Mouse (Mus musculus) heart, postnatal 0 days (tissue): ENCODE data around the gene Lcn6. TPM values are rescaled to one million over a fixed set of nuclear protein-coding genes. Genes with fewer than 3 reads are reported as not detected.

Source experiments
- ATAC-seq: fragments of 200-750 bp; cut with Nextera tagmentation; 2 replicates; pipeline ENCODE4 v1.8.0; 2017; ENCODE audit warnings: low read depth, moderate number of reproducible peaks, moderate library complexity; ENCODE audit not compliant: insufficient read depth
- DNase-seq: peaks from one replicate; pipeline ENCODE4 v3.0.0-alpha.2; 2016; ENCODE audit warnings: low spot score
- H3K27ac ChIP-seq: fragments of 300-500 bp; sonication (generic); 2 replicates; pipeline ENCODE4 v1.5.1; 2014; ENCODE audit warnings: low read depth, mild to moderate bottlenecking
- H3K27me3 ChIP-seq: fragments of 300-500 bp; sonication (generic); 2 replicates; pipeline ENCODE4 v1.6.1; 2014; ENCODE audit warnings: low read length, mixed read lengths; ENCODE audit not compliant: control insufficient read depth, insufficient read depth
- H3K36me3 ChIP-seq: fragments of 300-500 bp; sonication (generic); replicated peaks from 2 replicates; pipeline ENCODE4 v1.6.1; 2014; ENCODE audit warnings: low read length, mixed read lengths; ENCODE audit not compliant: control insufficient read depth, insufficient read depth
- H3K4me1 ChIP-seq: fragments of 300-500 bp; sonication (generic); 2 replicates; pipeline ENCODE4 v1.6.1; 2014; ENCODE audit warnings: antibody characterized with exemption; ENCODE audit not compliant: control insufficient read depth, insufficient read depth
- H3K4me2 ChIP-seq: fragments of 300-500 bp; sonication (generic); 2 replicates; pipeline ENCODE4 v1.6.1; 2014; ENCODE audit warnings: low read depth, mild to moderate bottlenecking, low read length, moderate library complexity
- H3K4me3 ChIP-seq: fragments of 300-500 bp; sonication (generic); 2 replicates; pipeline ENCODE4 v1.5.1; 2014; ENCODE audit warnings: low read depth, low read length
- H3K9ac ChIP-seq: fragments of 300-500 bp; sonication (generic); replicated peaks from 2 replicates; pipeline ENCODE4 v1.6.1; 2014; ENCODE audit warnings: low read depth, low read length, mixed read lengths
- H3K9me3 ChIP-seq: fragments of 300-500 bp; sonication (generic); replicated peaks from 2 replicates; pipeline ENCODE4 v1.6.1; 2016; ENCODE audit warnings: low read length; ENCODE audit not compliant: control insufficient read depth
- CTCF ChIP-seq: IDR thresholded peaks from 2 replicates; pipeline ENCODE4 v1.5.1; 2016; ENCODE audit warnings: antibody characterized with exemption, control low read depth, low read depth
- EP300 ChIP-seq: IDR thresholded peaks from 2 replicates; pipeline ENCODE4 v1.6.1; 2016; ENCODE audit warnings: antibody characterized with exemption, low read depth
- polyA plus RNA-seq: library from polyadenylated mRNA; unstranded; fragments of >200 nt; fragmentation: Nextera tagmentation; extraction: Ambion mirVana; gene quantifications from 2 replicates; pipeline ENCODE4 v1.2.1, GENCODE M21; 2015
- total RNA-seq: library from RNA; depleted of rRNA; stranded (reverse); fragments of >200 nt; gene quantifications from 2 replicates; pipeline ENCODE4 v1.2.3, GENCODE M21; 2014; ENCODE audit warnings: low replicate concordance; rRNA removed

Gene Lcn6
- total and polyA plus RNA-seq, 2 experiments from 2014 or later: not detected

DNA sequence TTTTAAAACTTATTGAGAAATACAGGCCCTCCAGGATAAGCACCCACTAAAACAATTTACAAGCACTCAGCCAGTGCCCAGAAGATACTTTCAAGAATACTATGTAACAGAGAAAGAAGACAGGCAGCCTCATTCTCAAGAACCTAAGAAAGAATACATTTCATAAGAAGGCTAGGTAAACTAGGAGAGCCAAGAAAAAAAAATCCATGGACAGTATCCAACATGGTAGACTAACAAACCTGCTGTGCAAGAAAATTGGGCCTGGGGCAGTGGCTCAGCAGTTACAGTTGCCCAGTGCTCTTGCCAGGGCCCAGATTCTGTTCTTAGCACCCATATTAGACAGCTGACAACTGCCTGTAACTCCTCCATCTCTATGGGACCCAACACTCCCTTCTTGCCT, 40.6 kb downstream of the Lcn6 start:
- no peak overlapping the region for H3K4me3 ChIP-seq
- H3K9ac ChIP-seq: no peak overlapping the region

More for the DNA sequence above, 40.6 kb downstream of the Lcn6 start:
- Histone ChIP-seq H3K4me1 (no peaks in the 10 kb centered on the region), H3K27me3 (no peaks in the 10 kb centered on the region), H3K27ac (no peak overlapping the region), H3K36me3 (no peaks in the 10 kb centered on the region), H3K4me2 (no peak overlapping the region), H3K9me3 (no peaks in the 10 kb centered on the region)
- no peak for TF ChIP-seq EP300
- no peak for TF ChIP-seq CTCF
- ATAC-seq (no peak), DNase-seq (no peak)

Other genes starting within 250 kb of the Lcn6 start
- 27.6 and 32.0 TPM in 2 replicates for gene Abca2, start 248.1 kb upstream of the Lcn6 start, total RNA-seq
- gene Abca2, start 248.1 kb upstream of the Lcn6 start, polyA plus RNA-seq: 2.4 and 3.6 TPM in 2 replicates
- 2.4 and 4.5 TPM in 2 replicates for gene Clic3, start 219.9 kb upstream of the Lcn6 start, total RNA-seq
- 6.5 and 7.4 TPM in 2 replicates for gene Clic3, start 219.9 kb upstream of the Lcn6 start, polyA plus RNA-seq
- 71.9 and 90.7 TPM in 2 replicates for gene Paxx, start 215.7 kb upstream of the Lcn6 start, total RNA-seq
- gene Paxx, start 215.7 kb upstream of the Lcn6 start, polyA plus RNA-seq: 42.7 and 45.5 TPM in 2 replicates
- 708 and 711 TPM in 2 replicates for gene Ptgds, start 206.7 kb upstream of the Lcn6 start, total RNA-seq
- gene Ptgds, start 206.7 kb upstream of the Lcn6 start, polyA plus RNA-seq: 356 and 359 TPM in 2 replicates
- gene Lcn12, start 182.9 kb upstream of the Lcn6 start, total RNA-seq: not detected in 2 replicates
- not detected in 2 replicates for gene Lcn12, start 182.9 kb upstream of the Lcn6 start, polyA plus RNA-seq
- 115 and 141 TPM in 2 replicates for gene Fbxw5, start 176.0 kb upstream of the Lcn6 start, total RNA-seq
- 70.6 and 76.5 TPM in 2 replicates for gene Fbxw5, start 176.0 kb upstream of the Lcn6 start, polyA plus RNA-seq
- 1.6 and 9.0 TPM in 2 replicates for gene C8g, start 175.1 kb upstream of the Lcn6 start, total RNA-seq
- gene C8g, start 175.1 kb upstream of the Lcn6 start, polyA plus RNA-seq: 2.4 and 4.0 TPM in 2 replicates
- 5.1 and 6.3 TPM in 2 replicates for gene Traf2, start 129.8 kb upstream of the Lcn6 start, total RNA-seq
- 14.2 and 15.8 TPM in 2 replicates for gene Traf2, start 129.8 kb upstream of the Lcn6 start, polyA plus RNA-seq
- 112 and 136 TPM in 2 replicates for gene Edf1, start 118.9 kb upstream of the Lcn6 start, total RNA-seq
- gene Edf1, start 118.9 kb upstream of the Lcn6 start, polyA plus RNA-seq: 314 and 343 TPM in 2 replicates
- 1.7 and 2.0 TPM in 2 replicates for gene Mamdc4, start 101.9 kb upstream of the Lcn6 start, total RNA-seq
- gene Mamdc4, start 101.9 kb upstream of the Lcn6 start, polyA plus RNA-seq: 0.14 and 1.6 TPM in 2 replicates
- gene Phpt1, start 101.6 kb upstream of the Lcn6 start, total RNA-seq: 37.9 and 43.3 TPM in 2 replicates
- gene Phpt1, start 101.6 kb upstream of the Lcn6 start, polyA plus RNA-seq: 248 and 255 TPM in 2 replicates
- gene Ajm1, start 95.0 kb upstream of the Lcn6 start, total RNA-seq: not detected in 2 replicates
- gene Ajm1, start 95.0 kb upstream of the Lcn6 start, polyA plus RNA-seq: not detected in 2 replicates
- gene Rabl6, start 68.3 kb upstream of the Lcn6 start, total RNA-seq: 52.1 and 89.9 TPM in 2 replicates
- gene Rabl6, start 68.3 kb upstream of the Lcn6 start, polyA plus RNA-seq: 28.7 and 30.7 TPM in 2 replicates
- gene Ccdc183, start 59.1 kb upstream of the Lcn6 start, total RNA-seq: not detected in 2 replicates
- 0.22 and 0.23 TPM in 2 replicates for gene Ccdc183, start 59.1 kb upstream of the Lcn6 start, polyA plus RNA-seq
- gene Tmem141, start 54.8 kb upstream of the Lcn6 start, total RNA-seq: 36.6 and 42.3 TPM in 2 replicates
- gene Tmem141, start 54.8 kb upstream of the Lcn6 start, polyA plus RNA-seq: 36.8 and 38.4 TPM in 2 replicates
- 1.4 and 4.8 TPM in 2 replicates for gene Fcna, start 48.8 kb upstream of the Lcn6 start, total RNA-seq
- gene Fcna, start 48.8 kb upstream of the Lcn6 start, polyA plus RNA-seq: 1.9 and 3.4 TPM in 2 replicates
- gene Lcn8, start 23.7 kb upstream of the Lcn6 start, total RNA-seq: not detected in 2 replicates
- gene Lcn8, start 23.7 kb upstream of the Lcn6 start, polyA plus RNA-seq: not detected in 2 replicates
- gene Lcn5, start 18.8 kb upstream of the Lcn6 start, total RNA-seq: not detected in 2 replicates
- gene Lcn5, start 18.8 kb upstream of the Lcn6 start, polyA plus RNA-seq: not detected in 2 replicates
- not detected in 2 replicates for gene Lcn10, start 5.9 kb downstream of the Lcn6 start, total RNA-seq
- not detected in 2 replicates for gene Lcn10, start 5.9 kb downstream of the Lcn6 start, polyA plus RNA-seq
- not detected in 2 replicates for gene Obp2a, start 23.3 kb downstream of the Lcn6 start, total RNA-seq
- not detected in 2 replicates for gene Obp2a, start 23.3 kb downstream of the Lcn6 start, polyA plus RNA-seq
- 6.3 and 15.9 TPM in 2 replicates for gene Bmyc, start 30.0 kb downstream of the Lcn6 start, total RNA-seq
- 35.3 and 38.7 TPM in 2 replicates for gene Bmyc, start 30.0 kb downstream of the Lcn6 start, polyA plus RNA-seq
- gene Obp2b, start 60.2 kb downstream of the Lcn6 start, total RNA-seq: not detected in 2 replicates
- not detected in 2 replicates for gene Obp2b, start 60.2 kb downstream of the Lcn6 start, polyA plus RNA-seq
- gene Lcn3, start 88.8 kb downstream of the Lcn6 start, total RNA-seq: not detected in 2 replicates
- not detected in 2 replicates for gene Lcn3, start 88.8 kb downstream of the Lcn6 start, polyA plus RNA-seq
- not detected in 2 replicates for gene Lcn11, start 100.2 kb downstream of the Lcn6 start, total RNA-seq
- gene Lcn11, start 100.2 kb downstream of the Lcn6 start, polyA plus RNA-seq: not detected in 2 replicates
- gene Gm13539, start 105.5 kb downstream of the Lcn6 start, total RNA-seq: not detected in 2 replicates
- not detected in 2 replicates for gene Gm13539, start 105.5 kb downstream of the Lcn6 start, polyA plus RNA-seq
- not detected in 2 replicates for gene Glt6d1, start 139.1 kb downstream of the Lcn6 start, total RNA-seq
- gene Glt6d1, start 139.1 kb downstream of the Lcn6 start, polyA plus RNA-seq: not detected in 2 replicates
- gene Lcn9, start 146.4 kb downstream of the Lcn6 start, total RNA-seq: not detected in 2 replicates
- gene Lcn9, start 146.4 kb downstream of the Lcn6 start, polyA plus RNA-seq: not detected in 2 replicates
- gene Sohlh1, start 170.5 kb downstream of the Lcn6 start, total RNA-seq: not detected in 2 replicates
- gene Sohlh1, start 170.5 kb downstream of the Lcn6 start, polyA plus RNA-seq: not detected in 2 replicates
- gene Kcnt1, start 186.9 kb downstream of the Lcn6 start, total RNA-seq: 1.0 TPM in 1 of 2 replicates, not detected in the other
- gene Kcnt1, start 186.9 kb downstream of the Lcn6 start, polyA plus RNA-seq: 0.10 and 0.27 TPM in 2 replicates